Mouse (Mus musculus) cerebellum, postnatal 10 days (tissue): ENCODE measurements at regions not wholly inside any gene's neighbourhood (a gene's known extent, or its start where the extent isn't known, plus 50 kb on each side); places are given as distances from the start of the nearest gene placed in this dataset.

Source experiments
- DNase-seq, 2 experiments: peaks; one replicate each; pipeline ENCODE4 v3.0.0; 2021; ENCODE audit warnings: mixed read lengths in 2 of 2

- DNase-seq: peak; percentile 61 to 70
Observed at GRCm38 (mm10) chr6:31011407-31012020, 52.6 kb upstream of the Klf14 start.

GRCm38 (mm10) chr6:31016566-31016965, 57.7 kb upstream of the Klf14 start:
- DNase-seq: no peak

GRCm38 (mm10) chr6:31021776-31022175, 62.9 kb upstream of the Klf14 start:
- no peak for DNase-seq

GRCm38 (mm10) chr6:31029777-31030176, 70.9 kb upstream of the Klf14 start:
- DNase-seq: no peak

- DNase-seq: no peak
Observed at GRCm38 (mm10) chr6:31031022-31031421, 72.1 kb upstream of the Klf14 start.

- no peak for DNase-seq
Observed at GRCm38 (mm10) chr6:31032147-31032546, 73.3 kb upstream of the Klf14 start.

GRCm38 (mm10) chr6:31032980-31033608, 74.2 kb upstream of the Klf14 start:
- DNase-seq: peak; percentile 81 to 84

- DNase-seq: no peak
Observed at GRCm38 (mm10) chr6:31034796-31035195, 75.9 kb upstream of the Klf14 start.

GRCm38 (mm10) chr6:31037801-31038395, 79.0 kb upstream of the Klf14 start:
- peak; percentile 64 for DNase-seq

GRCm38 (mm10) chr6:31038445-31038844, 79.6 kb upstream of the Klf14 start:
- peak; percentile 59 to 74 for DNase-seq

- DNase-seq: no peak
Observed at GRCm38 (mm10) chr6:31039485-31039884, 80.6 kb upstream of the Klf14 start.

- no peak for DNase-seq
Observed at GRCm38 (mm10) chr6:31040783-31041182, 81.9 kb upstream of the Klf14 start.

GRCm38 (mm10) chr6:31043368-31043767, 84.5 kb upstream of the Klf14 start:
- DNase-seq: no peak

- no peak for DNase-seq
Observed at GRCm38 (mm10) chr6:31043919-31044318, 85.0 kb upstream of the Klf14 start.

GRCm38 (mm10) chr6:31046197-31046596, 87.3 kb upstream of the Klf14 start:
- DNase-seq: no peak

- DNase-seq: no peak
Observed at GRCm38 (mm10) chr6:31048920-31049576, 90.2 kb upstream of the Klf14 start.

GRCm38 (mm10) chr6:31050831-31051230, 92.0 kb upstream of the Klf14 start:
- DNase-seq: no peak

- no peak for DNase-seq
Observed at GRCm38 (mm10) chr6:31051771-31052170, 92.9 kb upstream of the Klf14 start.

GRCm38 (mm10) chr6:31053003-31053402, 94.1 kb upstream of the Klf14 start:
- DNase-seq: no peak

- DNase-seq: peak; percentile 46 to 59
Observed at GRCm38 (mm10) chr6:31056786-31057566, 98.1 kb upstream of the Klf14 start.

- DNase-seq: no peak
Observed at GRCm38 (mm10) chr6:31058299-31058698, 99.4 kb upstream of the Klf14 start.

- no peak for DNase-seq
Observed at GRCm38 (mm10) chr6:31058961-31059360, 100.1 kb upstream of the Klf14 start.

GRCm38 (mm10) chr6:31061813-31062212, 102.9 kb upstream of the Klf14 start:
- no peak for DNase-seq
